Mouse (Mus musculus) forebrain, embryonic 16.5 days (tissue): ENCODE data around the gene Cdc14a. TPM values are rescaled to one million over a fixed set of nuclear protein-coding genes. Genes with fewer than 3 reads are reported as not detected.

Experiments used
- ATAC-seq: fragments of 200-750 bp; cut with Nextera tagmentation; 2 replicates; pipeline ENCODE4 v1.8.0; 2017; ENCODE audit warnings: mild to moderate bottlenecking, moderate library complexity
- H3K27ac ChIP-seq: fragments of 300-500 bp; sonication (generic); 2 replicates; pipeline ENCODE4 v1.5.1; 2014; ENCODE audit warnings: low read length, control low read depth
- H3K27me3 ChIP-seq: fragments of 300-500 bp; sonication (generic); replicated peaks from 2 replicates; pipeline ENCODE4 v1.6.1; 2014; ENCODE audit warnings: low read length; ENCODE audit not compliant: control insufficient read depth, insufficient read depth
- H3K36me3 ChIP-seq: fragments of 300-500 bp; sonication (generic); 2 replicates; pipeline ENCODE4 v1.6.1; 2014; ENCODE audit not compliant: control insufficient read depth, insufficient read depth
- H3K4me1 ChIP-seq: fragments of 300-500 bp; sonication (generic); replicated peaks from 2 replicates; pipeline ENCODE4 v1.6.1; 2014; ENCODE audit warnings: low read length; ENCODE audit not compliant: control insufficient read depth, insufficient read depth
- H3K4me2 ChIP-seq: fragments of 300-500 bp; sonication (generic); 2 replicates; pipeline ENCODE4 v1.6.1; 2014; ENCODE audit warnings: mild to moderate bottlenecking, low read length, control low read depth
- H3K4me3 ChIP-seq: fragments of 300-500 bp; sonication (generic); replicated peaks from 2 replicates; pipeline ENCODE4 v1.5.1; 2014; ENCODE audit warnings: mild to moderate bottlenecking, low read length, control low read depth
- H3K9ac ChIP-seq: fragments of 300-500 bp; sonication (generic); replicated peaks from 2 replicates; pipeline ENCODE4 v1.6.1; 2014; ENCODE audit warnings: low read depth, low read length, control low read depth
- H3K9me3 ChIP-seq: fragments of 300-500 bp; sonication (generic); 2 replicates; pipeline ENCODE4 v1.6.1; 2016; ENCODE audit warnings: low read length; ENCODE audit not compliant: control insufficient read depth
- WGBS: fragments of 180-500 bp; shearing (Covaris S2); extraction: QIAGEN DNeasy Blood & Tissue Kit; methylation state at CpG from one replicate; pipeline ENCODE4 v1.1.7; 2014; 5-methylcytosine and 5-hydroxymethylcytosine counted together
- polyA plus RNA-seq: library from polyadenylated mRNA; unstranded; fragments of >200 nt; fragmentation: Nextera tagmentation; extraction: Ambion mirVana; gene quantifications from 2 replicates; pipeline ENCODE4 v1.2.1, GENCODE M21; 2015

Cdc14a gene
- 6.9 and 7.7 TPM in 2 replicates for polyA plus RNA-seq

DNA sequence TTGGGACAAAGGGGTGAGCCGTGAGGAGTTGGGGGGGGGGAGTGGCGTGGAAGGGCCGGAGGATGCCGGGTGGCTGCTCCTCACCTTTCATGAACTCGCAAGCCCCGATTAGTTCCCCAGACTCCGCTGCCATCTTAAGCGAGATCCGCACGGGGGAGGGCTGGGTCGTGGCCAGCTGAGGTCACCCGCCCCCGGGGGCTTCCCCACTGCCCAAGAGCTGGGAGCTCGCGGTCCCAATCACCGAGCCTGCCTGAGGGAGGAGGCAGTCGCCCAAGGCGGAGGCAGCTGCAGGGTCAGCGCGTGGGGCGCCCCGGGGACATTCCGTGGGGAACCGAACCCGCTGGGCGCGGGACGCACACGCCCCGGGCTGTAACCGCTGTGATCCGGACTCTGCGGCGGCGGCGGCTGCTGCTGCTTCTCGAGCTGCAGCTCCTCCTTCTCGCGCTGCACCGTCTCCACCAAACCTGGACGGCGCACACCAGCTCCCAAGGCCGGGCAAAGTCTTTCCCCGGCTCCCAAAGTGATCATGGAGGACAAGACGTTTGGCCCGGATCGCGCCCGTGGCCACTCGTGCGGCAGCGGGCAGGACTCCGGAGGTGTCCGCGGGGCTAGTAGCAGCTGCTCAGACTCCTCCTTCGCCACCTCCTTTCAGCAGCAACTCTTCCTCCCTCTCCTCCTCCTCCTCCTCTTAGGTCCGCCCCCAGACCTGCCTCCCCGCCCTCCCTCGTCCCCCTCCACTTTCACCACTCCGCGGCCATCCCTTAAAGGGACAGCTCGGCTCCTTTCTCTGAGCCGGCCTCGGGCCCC is at the start of gene Cdc14a:
TSS of gene Cdc14a (minus strand) at position 680 of the 807 bp plus-strand sequence.
- under 1% methylated on average over 61 of the region's 64 CpGs for WGBS
- peak within 1 kb of the TSS; percentile 91 for H3K9ac ChIP-seq
- peak within 1 kb of the TSS; percentile 94 for H3K4me3 ChIP-seq
- peak within 1 kb of the TSS; percentile 97 for H3K4me2 ChIP-seq
- peak within 1 kb of the TSS; percentile 90 for H3K27ac ChIP-seq
- H3K4me1 ChIP-seq = peaks cover 22% of the 10 kb centered on the region
- peak; percentile 88 for ATAC-seq
- H3K9me3 ChIP-seq = no peaks in the 10 kb centered on the region
- H3K27me3 ChIP-seq = no peaks in the 10 kb centered on the region
- H3K36me3 ChIP-seq = no peaks in the 10 kb centered on the region

DNA sequence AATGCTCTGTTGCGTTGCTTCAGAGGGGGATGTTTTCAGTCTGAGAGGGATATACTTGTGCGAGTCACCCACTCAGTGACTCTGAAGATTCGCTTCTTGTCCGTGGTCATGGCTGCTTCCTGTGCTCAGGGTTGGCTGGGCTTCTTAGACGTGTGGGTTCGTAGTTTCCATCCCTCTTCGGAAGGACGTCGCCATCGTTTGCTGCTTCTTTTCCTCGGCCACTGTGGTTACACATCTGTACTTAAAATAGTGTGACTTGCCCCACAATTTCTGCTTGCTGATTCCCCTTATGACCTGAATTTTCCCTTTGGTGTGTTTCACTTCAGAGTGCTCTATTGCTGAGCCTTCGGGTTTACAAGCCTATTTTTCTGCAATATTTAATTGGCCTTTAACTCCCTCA is 41.9 kb upstream of the Cdc14a start:
- Histone ChIP-seq H3K9ac (no peak overlapping the region), H3K4me2 (no peak overlapping the region), H3K27ac (no peak overlapping the region), H3K27me3 (no peaks in the 10 kb centered on the region), H3K36me3 (no peaks in the 10 kb centered on the region), H3K4me1 (no peaks in the 10 kb centered on the region), H3K9me3 (no peaks in the 10 kb centered on the region), H3K4me3 (no peak overlapping the region)
- ATAC-seq = no peak
- 94% methylated on average over 12 of the region's 12 CpGs for WGBS

DNA sequence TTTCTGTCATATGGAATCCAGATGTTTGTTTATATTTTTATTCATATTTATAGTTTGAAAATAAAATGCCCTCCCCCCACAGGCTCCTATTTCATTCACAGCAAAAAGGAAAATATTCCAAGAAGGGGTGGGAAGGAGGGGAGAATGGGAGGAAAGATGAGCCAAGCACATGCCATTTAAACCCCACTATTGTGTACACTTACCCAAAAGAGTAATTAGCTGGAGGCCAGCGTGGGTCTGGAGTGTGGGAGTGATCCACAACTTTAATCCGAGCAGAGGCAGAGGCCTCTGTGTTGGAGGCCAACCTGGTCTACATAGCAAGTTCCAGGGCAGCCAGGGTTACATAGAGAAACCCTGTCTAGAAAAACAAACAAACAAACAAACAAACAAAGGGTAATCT is 40.5 kb upstream of the Cdc14a start:
- H3K4me1 ChIP-seq = no peaks in the 10 kb centered on the region
- H3K9me3 ChIP-seq = no peaks in the 10 kb centered on the region
- no peak for ATAC-seq
- no peak overlapping the region for H3K4me2 ChIP-seq
- H3K36me3 ChIP-seq = no peaks in the 10 kb centered on the region
- no peak overlapping the region for H3K27ac ChIP-seq
- H3K4me3 ChIP-seq = no peak overlapping the region
- H3K9ac ChIP-seq = no peak overlapping the region
- no peaks in the 10 kb centered on the region for H3K27me3 ChIP-seq
- 12% methylated on average over 2 of the region's 2 CpGs for WGBS

DNA sequence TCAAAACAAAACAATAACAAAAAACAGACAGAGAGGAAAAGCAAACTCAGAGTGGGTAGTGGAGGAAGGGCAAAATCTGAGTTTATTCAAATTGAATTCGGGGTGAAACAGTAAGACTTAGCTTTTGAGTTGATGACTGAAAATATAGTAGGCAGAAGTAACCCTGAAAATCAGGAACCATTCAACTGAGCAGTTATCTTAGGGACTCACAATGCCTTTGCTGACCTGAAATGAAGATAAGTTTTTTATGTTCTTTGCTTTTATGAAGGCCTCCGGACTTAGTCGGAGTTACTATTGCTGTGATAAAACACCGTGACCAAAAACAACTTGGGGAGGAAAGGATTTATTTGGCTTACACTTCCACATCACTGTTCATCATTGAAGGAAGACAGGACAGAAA is 37.2 kb upstream of the Cdc14a start:
- 93% methylated on average over 4 of the region's 4 CpGs for WGBS
- no peaks in the 10 kb centered on the region for H3K4me1 ChIP-seq
- ATAC-seq = no peak

DNA sequence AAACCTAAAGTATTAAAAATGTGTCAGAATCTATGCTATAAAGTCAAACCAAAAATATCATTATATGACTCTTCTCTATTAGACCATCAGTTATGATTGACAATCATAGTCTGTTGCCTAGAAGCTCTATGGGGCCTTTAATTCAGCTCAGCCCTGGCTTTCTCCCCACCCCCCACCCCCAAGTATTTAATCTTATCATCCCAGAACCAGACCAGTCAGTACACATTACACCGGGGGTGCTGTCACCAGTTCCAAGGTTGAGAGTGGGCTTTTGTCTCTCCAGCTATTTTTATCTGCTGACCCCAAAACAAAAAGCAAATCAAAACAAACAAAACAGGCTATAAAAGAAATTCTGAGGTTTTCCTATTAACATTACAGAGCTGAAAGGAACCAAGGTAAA is 30.7 kb upstream of the Cdc14a start:
- no peaks in the 10 kb centered on the region for H3K27me3 ChIP-seq
- WGBS = 91% methylated on average over 1 of the region's 1 CpGs

More for the DNA sequence above, 37.2 kb upstream of the Cdc14a start:
- no peaks in the 10 kb centered on the region for H3K36me3 ChIP-seq
- H3K9ac ChIP-seq = no peak overlapping the region
- no peaks in the 10 kb centered on the region for H3K9me3 ChIP-seq
- H3K27ac ChIP-seq = no peak overlapping the region
- no peak overlapping the region for H3K4me3 ChIP-seq
- H3K27me3 ChIP-seq = no peaks in the 10 kb centered on the region
- no peak overlapping the region for H3K4me2 ChIP-seq

DNA sequence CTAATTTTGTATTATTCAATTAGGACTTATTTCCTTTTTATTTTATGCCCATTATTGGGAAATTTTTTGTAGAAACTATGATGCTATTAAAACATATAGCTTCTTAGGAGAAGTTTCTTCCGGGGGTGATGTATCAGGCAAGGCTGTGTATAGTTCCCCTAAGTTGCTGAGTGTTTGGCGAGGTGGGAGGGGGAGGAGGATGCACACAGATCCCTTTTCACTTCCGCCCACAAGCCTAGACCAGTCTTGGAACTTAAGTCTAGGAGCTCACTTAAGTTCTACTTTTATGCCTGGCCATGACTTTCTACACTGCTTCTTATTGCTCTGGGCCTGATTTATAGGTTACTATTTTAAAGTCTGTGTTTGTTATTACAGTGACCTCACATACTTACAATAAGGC is 26.9 kb upstream of the Cdc14a start:
- no peak overlapping the region for H3K4me2 ChIP-seq
- H3K27me3 ChIP-seq = no peaks in the 10 kb centered on the region
- no peak for ATAC-seq
- H3K27ac ChIP-seq = no peak overlapping the region
- H3K4me3 ChIP-seq = no peak overlapping the region
- no peak overlapping the region for H3K9ac ChIP-seq
- no peaks in the 10 kb centered on the region for H3K4me1 ChIP-seq
- H3K9me3 ChIP-seq = no peaks in the 10 kb centered on the region
- WGBS = 87% methylated on average over 3 of the region's 3 CpGs
- no peaks in the 10 kb centered on the region for H3K36me3 ChIP-seq

More for the DNA sequence above, 30.7 kb upstream of the Cdc14a start:
- H3K36me3 ChIP-seq = no peaks in the 10 kb centered on the region
- no peaks in the 10 kb centered on the region for H3K9me3 ChIP-seq
- no peaks in the 10 kb centered on the region for H3K4me1 ChIP-seq
- no peak overlapping the region for H3K27ac ChIP-seq
- ATAC-seq = no peak
- no peak overlapping the region for H3K4me2 ChIP-seq
- H3K9ac ChIP-seq = no peak overlapping the region
- no peak overlapping the region for H3K4me3 ChIP-seq

DNA sequence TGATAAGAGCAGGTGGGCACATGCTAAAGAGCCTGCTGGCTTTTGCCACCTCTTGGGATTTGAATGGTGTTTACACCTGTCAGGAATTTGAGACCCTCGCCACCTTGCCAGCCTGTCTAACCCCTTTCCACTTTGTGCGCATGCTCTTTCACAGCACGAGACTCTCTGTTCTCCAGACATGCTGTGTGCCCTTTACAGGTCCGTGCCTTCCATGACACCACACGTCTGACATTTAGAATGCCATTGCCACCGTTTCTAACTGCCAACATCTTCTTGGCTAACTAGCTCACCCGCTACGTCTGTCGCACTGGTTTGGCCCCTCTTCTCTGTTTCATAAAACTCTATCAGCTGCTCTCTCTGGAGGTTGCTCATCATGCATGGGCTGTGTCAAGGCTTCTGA is 20.5 kb upstream of the Cdc14a start:
- no peaks in the 10 kb centered on the region for H3K36me3 ChIP-seq
- no peak overlapping the region for H3K27ac ChIP-seq
- no peaks in the 10 kb centered on the region for H3K9me3 ChIP-seq
- H3K9ac ChIP-seq = no peak overlapping the region
- no peaks in the 10 kb centered on the region for H3K4me1 ChIP-seq
- H3K4me3 ChIP-seq = no peak overlapping the region
- H3K4me2 ChIP-seq = no peak overlapping the region
- 73% methylated on average over 9 of the region's 9 CpGs for WGBS
- no peaks in the 10 kb centered on the region for H3K27me3 ChIP-seq
- no peak for ATAC-seq

- no peak for ATAC-seq
- H3K27me3 ChIP-seq = no peaks in the 10 kb centered on the region
- H3K9me3 ChIP-seq = no peaks in the 10 kb centered on the region
- no peak overlapping the region for H3K4me2 ChIP-seq
- no peak overlapping the region for H3K27ac ChIP-seq
- WGBS = 100% methylated on average over 1 of the region's 1 CpGs
- H3K4me3 ChIP-seq = no peak overlapping the region
- no peaks in the 10 kb centered on the region for H3K4me1 ChIP-seq
- no peaks in the 10 kb centered on the region for H3K36me3 ChIP-seq
- H3K9ac ChIP-seq = no peak overlapping the region
These were observed 19.0 kb upstream of the Cdc14a start for GRCm38 (mm10) chr3:116442788-116443187.

DNA sequence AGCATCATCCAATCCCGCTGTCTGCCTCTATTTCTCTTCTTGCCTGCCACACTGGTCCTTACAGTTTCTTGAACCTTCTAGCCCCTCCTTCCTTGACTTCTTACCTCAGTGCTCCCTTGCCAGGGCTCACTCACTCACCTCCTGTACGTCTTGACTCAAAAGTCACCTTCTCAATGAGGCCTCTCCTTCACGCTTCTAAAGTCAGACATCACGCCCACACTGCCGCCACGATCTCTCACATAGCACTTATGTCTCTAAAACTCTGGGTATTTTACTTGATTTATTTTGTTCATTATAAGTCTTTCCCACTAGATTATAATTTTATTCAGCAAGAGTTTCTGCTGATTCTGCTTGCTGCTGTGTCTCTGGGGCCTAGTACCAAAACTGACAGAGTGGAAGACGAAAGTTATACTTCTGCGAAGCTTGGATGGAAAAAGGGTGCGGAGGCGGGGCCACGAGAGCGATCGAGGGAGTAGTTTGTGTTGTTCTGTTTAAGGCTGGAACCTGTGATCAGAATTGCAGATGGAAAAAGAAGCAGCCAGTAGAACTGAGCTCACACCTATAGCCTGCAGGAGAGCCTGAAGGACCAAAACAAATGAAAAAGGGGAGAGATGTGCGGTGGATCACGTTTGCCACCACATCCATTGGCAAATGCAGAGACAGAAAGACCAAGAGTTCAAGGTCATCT is 17.8 kb upstream of the Cdc14a start:
- Histone ChIP-seq H3K27ac (no peak overlapping the region), H3K9ac (no peak overlapping the region), H3K36me3 (no peaks in the 10 kb centered on the region), H3K4me3 (no peak overlapping the region), H3K27me3 (no peaks in the 10 kb centered on the region), H3K9me3 (no peaks in the 10 kb centered on the region), H3K4me2 (no peak overlapping the region), H3K4me1 (no peaks in the 10 kb centered on the region)
- WGBS = 94% methylated on average over 15 of the region's 15 CpGs
- no peak for ATAC-seq
